Mouse (Mus musculus) neural tube, embryonic 10.5 days (tissue): ENCODE measurements around the gene Auts2.

Experiments
- DNase-seq: peaks from one replicate; pipeline ENCODE4 v3.0.0-alpha.2; 2017; ENCODE audit warnings: low spot score; ENCODE audit errors: extremely low spot score

The Auts2 gene

GRCm38 (mm10) chr5:132186659-132187058 is 356.5 kb downstream of the Auts2 start:
- no peak for DNase-seq

GRCm38 (mm10) chr5:132186221-132186620 is 356.9 kb downstream of the Auts2 start:
- no peak for DNase-seq

GRCm38 (mm10) chr5:132184395-132185095 is 358.6 kb downstream of the Auts2 start:
- DNase-seq = no peak

GRCm38 (mm10) chr5:132182077-132182476 is 361.1 kb downstream of the Auts2 start:
- DNase-seq = no peak

GRCm38 (mm10) chr5:132170010-132170409 is 373.1 kb downstream of the Auts2 start:
- no peak for DNase-seq

GRCm38 (mm10) chr5:132168805-132169204 is 374.3 kb downstream of the Auts2 start:
- DNase-seq = no peak

- DNase-seq = no peak
These were observed 374.9 kb downstream of the Auts2 start for GRCm38 (mm10) chr5:132168224-132168623.

GRCm38 (mm10) chr5:132166559-132166958 is 376.6 kb downstream of the Auts2 start:
- DNase-seq = no peak

GRCm38 (mm10) chr5:132163960-132164359 is 379.2 kb downstream of the Auts2 start:
- DNase-seq = no peak

GRCm38 (mm10) chr5:132162206-132162533 is 381.0 kb downstream of the Auts2 start:
- DNase-seq = no peak

GRCm38 (mm10) chr5:132161338-132162205 is 381.6 kb downstream of the Auts2 start:
- DNase-seq = no peak

GRCm38 (mm10) chr5:132144181-132144580 is 399.0 kb downstream of the Auts2 start:
- DNase-seq = no peak

- no peak for DNase-seq
These were observed 402.3 kb downstream of the Auts2 start for GRCm38 (mm10) chr5:132140816-132141215.

GRCm38 (mm10) chr5:132135941-132136663 is 407.0 kb downstream of the Auts2 start:
- no peak for DNase-seq

- no peak for DNase-seq
These were observed 411.2 kb downstream of the Auts2 start for GRCm38 (mm10) chr5:132131948-132132347.

- DNase-seq = no peak
These were observed 412.6 kb downstream of the Auts2 start for GRCm38 (mm10) chr5:132130577-132130976.

GRCm38 (mm10) chr5:132126626-132127025 is 416.5 kb downstream of the Auts2 start:
- no peak for DNase-seq

- no peak for DNase-seq
These were observed 427.5 kb downstream of the Auts2 start for GRCm38 (mm10) chr5:132115631-132116030.

GRCm38 (mm10) chr5:132114561-132115301 is 428.4 kb downstream of the Auts2 start:
- DNase-seq = no peak

GRCm38 (mm10) chr5:132113480-132113879 is 429.7 kb downstream of the Auts2 start:
- DNase-seq = no peak

GRCm38 (mm10) chr5:132112666-132113065 is 430.5 kb downstream of the Auts2 start:
- no peak for DNase-seq
